Mouse (Mus musculus): ENCODE results near the gene Spint3. TPM values are rescaled to one million over a fixed set of nuclear protein-coding genes. Genes with fewer than 3 reads are reported as not detected.

Gene Spint3
- polyA plus RNA-seq, 1 experiment from 2014 or later = not detected

DNA sequence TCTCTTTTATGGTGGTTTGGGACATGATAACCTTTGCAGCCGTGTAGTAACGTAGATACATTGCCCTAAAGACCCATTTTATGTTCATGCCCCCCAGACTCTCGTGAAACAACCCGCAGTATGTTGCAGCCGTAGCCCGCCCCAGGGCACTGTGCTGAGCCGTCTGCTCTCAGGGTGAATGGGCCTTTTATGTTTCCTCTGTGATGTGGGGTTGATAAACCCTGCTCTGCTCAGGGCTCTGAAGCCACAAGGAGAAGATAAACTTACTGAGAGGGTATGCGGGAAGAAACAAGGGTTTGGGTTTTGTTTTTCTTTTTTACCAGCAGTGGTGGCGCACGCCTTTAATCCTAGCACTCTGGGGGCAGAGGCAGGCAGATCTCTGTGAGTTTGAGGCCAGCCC lies 38.9 kb downstream of the Spint3 start:
- Histone ChIP-seq H3K9me3 (ENCODE audit: low read length) (no peaks in the 10 kb centered on the region), H3K27me3 (ENCODE audit: insufficient read depth, low read length) (no peaks in the 10 kb centered on the region), H3K9ac (replicated peaks) (no peak overlapping the region), H3K36me3 (replicated peaks; ENCODE audit: insufficient read depth, low read length) (no peaks in the 10 kb centered on the region), H3K4me1 (ENCODE audit: insufficient read depth) (no peaks in the 10 kb centered on the region), H3K4me3 (ENCODE audit: low read depth, low read length) (no peak overlapping the region), H3K27ac (ENCODE audit: low read depth) (no peak overlapping the region), H3K4me2 (ENCODE audit: low read depth, low read length) (no peak overlapping the region)
- 59% methylated on average over 10 of the region's 10 CpGs for WGBS (ENCODE audit: insufficient replicate concordance)
- TF ChIP-seq CTCF (IDR thresholded peaks at IDR 0.05; ENCODE audit: low read depth) (no peak), EP300 (IDR thresholded peaks at IDR 0.05; ENCODE audit: low read depth) (no peak)
- DNase-seq = no peak
- no peak for ATAC-seq

DNA sequence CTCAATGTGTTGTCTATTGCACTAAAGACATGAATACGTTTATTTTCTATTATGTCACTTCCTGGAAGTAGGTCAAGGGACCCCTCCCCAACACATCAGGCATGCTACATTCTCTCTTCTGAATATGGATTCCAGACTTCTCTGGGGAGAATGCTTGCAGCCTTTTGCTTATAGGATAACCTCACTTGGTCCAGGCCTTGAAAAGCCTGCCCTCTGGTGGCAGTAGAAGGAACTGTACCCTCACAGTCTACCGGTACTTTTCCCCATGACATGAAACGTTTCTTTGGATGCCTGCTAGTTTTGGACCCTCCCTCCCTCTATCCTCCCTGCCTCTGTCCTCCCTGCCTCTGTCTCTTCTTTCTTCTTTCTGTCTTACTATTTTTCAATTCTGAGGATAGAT lies 42.1 kb downstream of the Spint3 start:
- Histone ChIP-seq H3K27me3 (ENCODE audit: insufficient read depth, low read length) (no peaks in the 10 kb centered on the region), H3K36me3 (replicated peaks; ENCODE audit: insufficient read depth, low read length) (no peaks in the 10 kb centered on the region), H3K9ac (replicated peaks) (no peak overlapping the region), H3K4me3 (ENCODE audit: low read depth, low read length) (no peak overlapping the region), H3K27ac (ENCODE audit: low read depth) (no peak overlapping the region), H3K9me3 (ENCODE audit: low read length) (no peaks in the 10 kb centered on the region), H3K4me2 (ENCODE audit: low read depth, low read length) (no peak overlapping the region), H3K4me1 (ENCODE audit: insufficient read depth) (no peaks in the 10 kb centered on the region)
- ATAC-seq (no peak), DNase-seq (peak; percentile 76)
- TF ChIP-seq CTCF (IDR thresholded peaks at IDR 0.05; ENCODE audit: low read depth) = peak; percentile 94
- TF ChIP-seq EP300 (IDR thresholded peaks at IDR 0.05; ENCODE audit: low read depth) = no peak
- WGBS (ENCODE audit: insufficient replicate concordance) = 4% methylated on average over 3 of the region's 3 CpGs

DNA sequence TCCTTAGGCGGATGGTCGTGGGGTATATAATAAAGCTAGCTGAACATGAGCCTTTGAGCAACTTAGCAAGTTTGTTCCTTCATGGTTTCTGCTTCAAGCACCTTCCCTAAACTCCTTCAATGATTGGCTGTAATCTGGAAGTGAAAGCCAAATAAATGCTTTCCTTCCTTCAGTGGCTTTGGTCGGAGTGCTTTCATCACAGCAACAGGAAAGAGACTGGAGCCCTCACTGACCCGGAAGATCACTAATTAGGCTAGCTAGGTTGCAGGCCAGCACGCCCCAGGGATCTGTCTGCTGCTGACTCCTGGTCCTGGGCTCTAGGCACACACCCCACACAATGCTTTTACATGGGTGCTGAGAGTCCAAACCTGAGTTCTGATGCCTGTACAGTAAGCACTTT lies 44.7 kb downstream of the Spint3 start:
- no peaks in the 10 kb centered on the region for H3K4me1 ChIP-seq (ENCODE audit: insufficient read depth)
- H3K27me3 ChIP-seq (ENCODE audit: insufficient read depth, low read length) = no peaks in the 10 kb centered on the region
- H3K9ac ChIP-seq (replicated peaks) = no peak overlapping the region
- DNase-seq = no peak
- H3K4me3 ChIP-seq (ENCODE audit: low read depth, low read length) = no peak overlapping the region
- no peak overlapping the region for H3K27ac ChIP-seq (ENCODE audit: low read depth)
- H3K36me3 ChIP-seq (replicated peaks; ENCODE audit: insufficient read depth, low read length) = no peaks in the 10 kb centered on the region
- H3K9me3 ChIP-seq (ENCODE audit: low read length) = no peaks in the 10 kb centered on the region
- no peak for TF ChIP-seq CTCF (IDR thresholded peaks at IDR 0.05; ENCODE audit: low read depth)
- TF ChIP-seq EP300 (IDR thresholded peaks at IDR 0.05; ENCODE audit: low read depth) = no peak
- 57% methylated on average over 5 of the region's 5 CpGs for WGBS (ENCODE audit: insufficient replicate concordance)
- ATAC-seq = no peak
- no peak overlapping the region for H3K4me2 ChIP-seq (ENCODE audit: low read depth, low read length)

DNA sequence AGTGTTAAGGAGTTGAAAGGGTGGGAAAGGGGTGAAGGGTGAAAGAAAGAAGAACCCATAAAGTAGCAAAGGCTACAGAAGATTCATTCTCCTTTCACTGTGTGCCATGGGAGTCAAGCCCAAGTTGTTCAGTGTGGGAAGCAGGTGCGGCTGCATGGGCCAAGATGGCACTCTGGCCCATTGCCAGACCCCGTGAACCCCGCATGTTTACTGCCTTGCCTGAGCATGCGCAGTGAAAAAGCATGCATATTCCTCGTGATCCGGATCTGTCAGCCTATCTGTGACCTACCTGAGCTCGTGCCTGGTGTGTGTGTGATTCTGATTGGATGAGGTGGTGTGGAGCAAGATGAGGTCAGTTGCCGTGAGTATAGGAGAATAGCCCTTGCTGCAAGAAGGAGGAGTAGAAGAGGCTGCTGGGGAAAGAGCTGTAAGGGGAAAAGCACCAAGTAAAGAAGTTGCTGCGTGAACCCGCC lies 49.9 kb downstream of the Spint3 start:
- Histone ChIP-seq H3K27ac (ENCODE audit: low read depth) (no peak overlapping the region), H3K27me3 (ENCODE audit: insufficient read depth, low read length) (no peaks in the 10 kb centered on the region), H3K4me2 (ENCODE audit: low read depth, low read length) (no peak overlapping the region), H3K4me3 (ENCODE audit: low read depth, low read length) (no peak overlapping the region), H3K9me3 (ENCODE audit: low read length) (no peaks in the 10 kb centered on the region), H3K4me1 (ENCODE audit: insufficient read depth) (0 out of 2 replicates have a peak, but pooled peaks cover 5% of the 10 kb centered on the region), H3K36me3 (replicated peaks; ENCODE audit: insufficient read depth, low read length) (no peaks in the 10 kb centered on the region), H3K9ac (replicated peaks) (no peak overlapping the region)
- DNase-seq = no peak
- 72% methylated on average over 10 of the region's 10 CpGs for WGBS (ENCODE audit: insufficient replicate concordance)
- TF ChIP-seq EP300 (IDR thresholded peaks at IDR 0.05; ENCODE audit: low read depth) (no peak), CTCF (IDR thresholded peaks at IDR 0.05; ENCODE audit: low read depth) (no peak)
- ATAC-seq = 0 out of 2 replicates have a peak, but pooled peaks have one; percentile 7

DNA sequence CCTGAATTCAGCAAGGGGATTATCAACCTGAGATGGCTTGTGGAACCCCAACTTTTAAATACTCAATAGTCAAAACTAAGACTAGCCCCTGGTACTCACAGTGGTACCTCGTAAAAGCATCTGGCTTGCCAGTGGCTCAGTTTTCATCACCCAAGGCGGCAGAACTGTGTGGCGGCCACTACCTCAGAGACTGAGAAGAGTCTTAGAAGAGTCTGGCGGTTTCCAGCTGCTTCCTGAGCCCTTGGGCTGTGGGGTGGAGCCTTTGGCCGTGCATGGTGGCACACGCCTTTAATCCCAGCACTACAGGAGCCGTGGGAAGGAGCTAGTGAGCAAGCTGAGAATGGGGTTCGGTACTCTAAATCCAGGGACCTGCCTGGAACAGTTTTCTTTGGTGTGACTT lies 51.0 kb downstream of the Spint3 start:
- H3K27ac ChIP-seq (ENCODE audit: low read depth) = peak overlapping the region; percentile 76
- WGBS (ENCODE audit: insufficient replicate concordance) = 23% methylated on average over 8 of the region's 8 CpGs
- DNase-seq (no peak), ATAC-seq (peak; percentile 33)
- no peak overlapping the region for H3K4me3 ChIP-seq (ENCODE audit: low read depth, low read length)
- H3K4me1 ChIP-seq (ENCODE audit: insufficient read depth) = 0 out of 2 replicates have a peak, but pooled peaks cover 5% of the 10 kb centered on the region
- peak overlapping the region; percentile 56 for H3K4me2 ChIP-seq (ENCODE audit: low read depth, low read length)
- H3K9ac ChIP-seq (replicated peaks) = no peak overlapping the region
- TF ChIP-seq CTCF (IDR thresholded peaks at IDR 0.05; ENCODE audit: low read depth) = no peak
- no peak for TF ChIP-seq EP300 (IDR thresholded peaks at IDR 0.05; ENCODE audit: low read depth)
- H3K36me3 ChIP-seq (replicated peaks; ENCODE audit: insufficient read depth, low read length) = no peaks in the 10 kb centered on the region
- no peaks in the 10 kb centered on the region for H3K9me3 ChIP-seq (ENCODE audit: low read length)
- no peaks in the 10 kb centered on the region for H3K27me3 ChIP-seq (ENCODE audit: insufficient read depth, low read length)

DNA sequence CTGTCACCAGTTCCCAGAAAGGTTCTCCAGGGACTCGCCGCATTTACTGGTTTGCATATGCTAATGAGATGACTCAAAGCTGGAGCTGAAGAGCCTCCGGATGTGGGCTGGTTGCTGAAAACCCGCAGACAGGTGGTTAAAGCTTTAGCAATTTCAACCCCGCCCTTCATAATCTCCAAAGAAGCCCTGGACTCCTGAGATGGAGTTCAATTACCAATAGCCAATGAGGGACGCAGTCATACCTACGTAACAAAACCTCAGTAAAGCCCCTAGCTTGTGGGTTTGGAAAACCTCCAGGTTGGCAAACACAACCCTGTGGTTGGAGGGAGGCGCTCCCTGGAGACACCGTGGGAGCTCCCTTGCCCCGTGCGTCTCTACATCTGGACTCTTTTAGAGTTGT lies 51.4 kb downstream of the Spint3 start:
- ATAC-seq = peak; percentile 42
- DNase-seq = peak; percentile 57
- no peaks in the 10 kb centered on the region for H3K36me3 ChIP-seq (replicated peaks; ENCODE audit: insufficient read depth, low read length)
- no peaks in the 10 kb centered on the region for H3K9me3 ChIP-seq (ENCODE audit: low read length)
- H3K27me3 ChIP-seq (ENCODE audit: insufficient read depth, low read length) = no peaks in the 10 kb centered on the region
- 0 out of 2 replicates have a peak, but pooled peaks have one; percentile 23 for TF ChIP-seq EP300 (IDR thresholded peaks at IDR 0.05; ENCODE audit: low read depth)
- no peak for TF ChIP-seq CTCF (IDR thresholded peaks at IDR 0.05; ENCODE audit: low read depth)
- H3K4me1 ChIP-seq (ENCODE audit: insufficient read depth) = 0 out of 2 replicates have a peak, but pooled peaks cover 5% of the 10 kb centered on the region
- H3K9ac ChIP-seq (replicated peaks) = no peak overlapping the region
- H3K4me3 ChIP-seq (ENCODE audit: low read depth, low read length) = no peak overlapping the region
- WGBS (ENCODE audit: insufficient replicate concordance) = 5% methylated on average over 11 of the region's 11 CpGs
- H3K27ac ChIP-seq (ENCODE audit: low read depth) = peak overlapping the region; percentile 76
- peak overlapping the region; percentile 56 for H3K4me2 ChIP-seq (ENCODE audit: low read depth, low read length)
